Mouse (Mus musculus): Measurements from ENCODE around the gene Exosc9.
"Not testable (repeated sequence)": the region's sequence is repeated elsewhere in the genome, so short reads cannot be mapped to it uniquely, and the experiment has no call there.

The Exosc9 gene

GRCm38 (mm10) chr3:36557601-36558000 is 5.2 kb downstream of the Exosc9 start:
- DNase-seq = no peak

- no peak for DNase-seq
Measured at GRCm38 (mm10) chr3:36559606-36560005, 7.2 kb downstream of the Exosc9 start.

- no peak for DNase-seq
Measured at GRCm38 (mm10) chr3:36563666-36564065, 11.3 kb downstream of the Exosc9 start.

- DNase-seq = no peak
Measured at GRCm38 (mm10) chr3:36569836-36570235, 17.4 kb downstream of the Exosc9 start.

GRCm38 (mm10) chr3:36571361-36571826 is 19.0 kb downstream of the Exosc9 start:
- no peak for DNase-seq

GRCm38 (mm10) chr3:36571827-36572378 is 19.5 kb downstream of the Exosc9 start, which contains the start of gene Ccna2:
Gene Ccna2, minus strand, starts transcription at chr3:36572150.
- DNase-seq = peak; percentile 97

GRCm38 (mm10) chr3:36598811-36599210 is 46.4 kb downstream of the Exosc9 start:
- DNase-seq = no peak

GRCm38 (mm10) chr3:36599773-36600172 is 47.4 kb downstream of the Exosc9 start:
- not testable (repeated sequence) for DNase-seq

- DNase-seq = no peak
Measured at GRCm38 (mm10) chr3:36605894-36606783, 53.7 kb downstream of the Exosc9 start.

- peak; percentile 9 for DNase-seq
Measured at GRCm38 (mm10) chr3:36612687-36613086, 60.3 kb downstream of the Exosc9 start.

- peak; percentile 90 for DNase-seq
Measured at GRCm38 (mm10) chr3:36613202-36613907, 60.9 kb downstream of the Exosc9 start, which contains the start of gene Bbs7. Gene Bbs7, minus strand, starts transcription at chr3:36613477.

GRCm38 (mm10) chr3:36613908-36614255 is 61.5 kb downstream of the Exosc9 start:
- DNase-seq = peak; percentile 32
